Mouse (Mus musculus) kidney, embryonic 15.5 days (tissue): ENCODE data around the gene Mbnl1. TPM values are rescaled to one million over a fixed set of nuclear protein-coding genes. Genes with fewer than 3 reads are reported as not detected.
"Not testable (repeated sequence)": the region's sequence is repeated elsewhere in the genome, so short reads cannot be mapped to it uniquely, and the experiment has no call there.

Experiments used
- ATAC-seq: fragments of 200-750 bp; cut with Nextera tagmentation; replicated peaks from 2 replicates; pipeline ENCODE4 v1.8.0; 2017; ENCODE audit warnings: moderate TSS enrichment; ENCODE audit not compliant: low FRiP score
- H3K27ac ChIP-seq: fragments of 300-500 bp; sonication (generic); 2 replicates; pipeline ENCODE4 v1.5.1; 2015; ENCODE audit warnings: mild to moderate bottlenecking, inconsistent platforms
- H3K27me3 ChIP-seq: fragments of 300-500 bp; sonication (generic); 2 replicates; pipeline ENCODE4 v1.6.1; 2015; ENCODE audit warnings: inconsistent platforms
- H3K36me3 ChIP-seq: fragments of 300-500 bp; sonication (generic); 2 replicates; pipeline ENCODE4 v1.6.1; 2015; ENCODE audit warnings: inconsistent platforms
- H3K4me1 ChIP-seq: fragments of 300-500 bp; sonication (generic); 2 replicates; pipeline ENCODE4 v1.6.1; 2015; ENCODE audit warnings: inconsistent platforms
- H3K4me2 ChIP-seq: fragments of 300-500 bp; sonication (generic); 2 replicates; pipeline ENCODE4 v1.6.1; 2015; ENCODE audit warnings: moderate library complexity, mild to moderate bottlenecking, inconsistent platforms
- H3K4me3 ChIP-seq: fragments of 300-500 bp; sonication (generic); replicated peaks from 2 replicates; pipeline ENCODE4 v1.5.1; 2015; ENCODE audit warnings: mild to moderate bottlenecking, inconsistent platforms
- H3K9ac ChIP-seq: fragments of 300-500 bp; sonication (generic); 2 replicates; pipeline ENCODE4 v1.6.1; 2015; ENCODE audit warnings: mild to moderate bottlenecking, inconsistent platforms
- H3K9me3 ChIP-seq: fragments of 300-500 bp; sonication (generic); replicated peaks from 2 replicates; pipeline ENCODE4 v1.6.1; 2016; ENCODE audit warnings: inconsistent platforms
- WGBS: fragments of 180-500 bp; shearing (Covaris S2); methylation state at CpG from one replicate; pipeline ENCODE4 v1.1.7; 2015; ENCODE audit warnings: mixed read lengths; 5-methylcytosine and 5-hydroxymethylcytosine counted together
- polyA plus RNA-seq: library from polyadenylated mRNA; unstranded; fragments of >200 nt; fragmentation: Nextera tagmentation; extraction: Ambion mirVana; gene quantifications from 2 replicates; pipeline ENCODE4 v1.2.1, GENCODE M21; 2015

Gene Mbnl1
- polyA plus RNA-seq, 1 experiment from 2014 or later, result 89.4 TPM

- no peaks in the 10 kb centered on the region for H3K9me3 ChIP-seq
- H3K4me1 ChIP-seq, result no peaks in the 10 kb centered on the region
- no peak for ATAC-seq
- H3K36me3 ChIP-seq, result no peaks in the 10 kb centered on the region
- no peak overlapping the region for H3K27ac ChIP-seq
- H3K4me2 ChIP-seq, result no peak overlapping the region
- no peak overlapping the region for H3K9ac ChIP-seq
- no peaks in the 10 kb centered on the region for H3K27me3 ChIP-seq
- H3K4me3 ChIP-seq, result no peak overlapping the region
- 83% methylated on average over 3 of the region's 3 CpGs for WGBS
Measured at GRCm38 (mm10) chr3:60474654-60474972, 2.0 kb downstream of the Mbnl1 start.

GRCm38 (mm10) chr3:60475055-60475454, 2.4 kb downstream of the Mbnl1 start:
- H3K27ac ChIP-seq, result no peak overlapping the region
- no peaks in the 10 kb centered on the region for H3K36me3 ChIP-seq
- no peak overlapping the region for H3K4me2 ChIP-seq
- no peaks in the 10 kb centered on the region for H3K27me3 ChIP-seq
- no peak overlapping the region for H3K9ac ChIP-seq
- H3K4me3 ChIP-seq, result no peak overlapping the region
- H3K4me1 ChIP-seq, result no peaks in the 10 kb centered on the region
- H3K9me3 ChIP-seq, result no peaks in the 10 kb centered on the region
- ATAC-seq, result no peak
- WGBS, result 97% methylated on average over 2 of the region's 2 CpGs

DNA sequence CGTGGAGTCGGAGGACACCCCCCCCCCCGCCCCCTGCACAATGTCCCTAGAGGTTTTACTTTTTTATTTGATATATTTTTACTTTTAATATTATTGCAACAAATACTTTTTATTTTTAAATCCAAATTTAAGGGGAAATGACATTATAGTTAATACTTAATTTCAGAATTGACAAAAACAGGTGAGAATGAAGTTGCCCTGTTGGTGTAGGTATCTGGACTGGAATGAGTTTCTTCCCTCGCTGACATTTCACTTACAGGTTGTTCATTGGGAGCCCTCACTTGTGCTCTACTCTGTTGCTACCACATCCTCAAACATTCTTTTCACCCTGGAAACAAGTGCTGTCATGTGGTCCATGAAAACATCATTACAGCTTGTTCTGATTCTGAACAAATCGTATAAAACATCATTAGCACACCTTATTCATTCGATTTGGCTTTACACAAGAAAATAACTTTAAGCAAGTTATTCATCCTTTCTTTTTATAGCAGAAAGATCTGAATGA, 4.2 kb downstream of the Mbnl1 start:
- Histone ChIP-seq H3K9ac (no peak overlapping the region), H3K36me3 (no peaks in the 10 kb centered on the region), H3K9me3 (no peaks in the 10 kb centered on the region), H3K4me1 (no peaks in the 10 kb centered on the region), H3K4me2 (no peak overlapping the region), H3K4me3 (no peak overlapping the region), H3K27ac (no peak overlapping the region), H3K27me3 (no peaks in the 10 kb centered on the region)
- no peak for ATAC-seq
- WGBS, result 89% methylated on average over 6 of the region's 6 CpGs

- no peaks in the 10 kb centered on the region for H3K27me3 ChIP-seq
- H3K9me3 ChIP-seq, result no peaks in the 10 kb centered on the region
- 33% methylated on average over 2 of the region's 2 CpGs for WGBS
- no peak overlapping the region for H3K27ac ChIP-seq
- no peaks in the 10 kb centered on the region for H3K4me1 ChIP-seq
- no peak overlapping the region for H3K4me3 ChIP-seq
- H3K36me3 ChIP-seq, result no peaks in the 10 kb centered on the region
- no peak overlapping the region for H3K4me2 ChIP-seq
- no peak for ATAC-seq
- H3K9ac ChIP-seq, result no peak overlapping the region
Measured at GRCm38 (mm10) chr3:60478433-60478832, 5.8 kb downstream of the Mbnl1 start.

GRCm38 (mm10) chr3:60480716-60481115, 8.1 kb downstream of the Mbnl1 start:
- no peaks in the 10 kb centered on the region for H3K36me3 ChIP-seq
- H3K4me3 ChIP-seq, result no peak overlapping the region
- no peaks in the 10 kb centered on the region for H3K9me3 ChIP-seq
- no peak overlapping the region for H3K4me2 ChIP-seq
- H3K27ac ChIP-seq, result no peak overlapping the region
- no peaks in the 10 kb centered on the region for H3K27me3 ChIP-seq
- WGBS, result 85% methylated on average over 2 of the region's 2 CpGs
- no peak for ATAC-seq
- H3K4me1 ChIP-seq, result no peaks in the 10 kb centered on the region
- H3K9ac ChIP-seq, result no peak overlapping the region

DNA sequence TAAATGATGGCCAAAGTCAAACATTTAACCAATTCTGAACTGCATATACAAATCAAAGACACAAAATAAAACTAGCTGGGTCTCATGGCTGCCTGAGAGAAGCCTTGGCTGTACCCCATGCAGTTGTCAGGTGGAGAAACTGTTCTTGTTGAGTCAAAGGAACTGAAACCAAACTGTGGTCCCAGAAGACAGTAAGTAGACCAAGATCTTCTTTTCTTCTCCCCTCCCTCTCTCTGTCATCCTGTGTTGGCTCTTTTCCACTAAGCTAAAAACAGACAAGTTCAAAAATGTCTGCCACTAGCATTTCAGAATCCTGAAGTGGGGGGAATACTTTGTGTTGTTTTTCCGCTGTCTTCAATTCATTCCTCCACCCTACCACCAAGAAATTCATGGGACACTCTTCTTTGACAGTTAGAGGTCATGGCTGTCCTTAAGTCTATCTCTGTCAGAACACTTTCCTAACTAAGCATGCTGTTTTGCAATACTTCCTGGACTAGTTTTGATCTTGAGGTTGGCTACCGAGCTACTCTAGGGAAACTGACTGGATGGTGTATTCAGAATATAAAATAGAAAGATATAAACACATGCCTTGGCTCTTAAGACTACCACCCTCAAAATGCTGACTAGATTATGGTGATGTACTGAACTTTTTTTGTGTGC, 9.2 kb downstream of the Mbnl1 start:
- no peaks in the 10 kb centered on the region for H3K4me1 ChIP-seq
- 89% methylated on average over 2 of the region's 2 CpGs for WGBS

GRCm38 (mm10) chr3:60483305-60483704, 10.7 kb downstream of the Mbnl1 start:
- H3K4me3 ChIP-seq, result no peak overlapping the region
- no peaks in the 10 kb centered on the region for H3K9me3 ChIP-seq
- H3K27me3 ChIP-seq, result no peaks in the 10 kb centered on the region
- H3K27ac ChIP-seq, result no peak overlapping the region
- H3K4me1 ChIP-seq, result no peaks in the 10 kb centered on the region
- no peak overlapping the region for H3K9ac ChIP-seq
- no peak for ATAC-seq
- H3K4me2 ChIP-seq, result no peak overlapping the region
- no peaks in the 10 kb centered on the region for H3K36me3 ChIP-seq

More for the DNA sequence above, 9.2 kb downstream of the Mbnl1 start:
- H3K36me3 ChIP-seq, result no peaks in the 10 kb centered on the region
- no peak overlapping the region for H3K27ac ChIP-seq
- no peaks in the 10 kb centered on the region for H3K9me3 ChIP-seq
- H3K4me2 ChIP-seq, result no peak overlapping the region
- no peaks in the 10 kb centered on the region for H3K27me3 ChIP-seq
- ATAC-seq, result no peak
- no peak overlapping the region for H3K9ac ChIP-seq
- H3K4me3 ChIP-seq, result no peak overlapping the region

GRCm38 (mm10) chr3:60485987-60486712, 13.5 kb downstream of the Mbnl1 start:
- WGBS, result 86% methylated on average over 4 of the region's 4 CpGs
- Histone ChIP-seq H3K4me1 (no peaks in the 10 kb centered on the region), H3K27ac (no peak overlapping the region), H3K9me3 (no peaks in the 10 kb centered on the region), H3K4me2 (no peak overlapping the region), H3K27me3 (no peaks in the 10 kb centered on the region), H3K9ac (no peak overlapping the region), H3K4me3 (no peak overlapping the region), H3K36me3 (no peaks in the 10 kb centered on the region)
- ATAC-seq, result no peak

DNA sequence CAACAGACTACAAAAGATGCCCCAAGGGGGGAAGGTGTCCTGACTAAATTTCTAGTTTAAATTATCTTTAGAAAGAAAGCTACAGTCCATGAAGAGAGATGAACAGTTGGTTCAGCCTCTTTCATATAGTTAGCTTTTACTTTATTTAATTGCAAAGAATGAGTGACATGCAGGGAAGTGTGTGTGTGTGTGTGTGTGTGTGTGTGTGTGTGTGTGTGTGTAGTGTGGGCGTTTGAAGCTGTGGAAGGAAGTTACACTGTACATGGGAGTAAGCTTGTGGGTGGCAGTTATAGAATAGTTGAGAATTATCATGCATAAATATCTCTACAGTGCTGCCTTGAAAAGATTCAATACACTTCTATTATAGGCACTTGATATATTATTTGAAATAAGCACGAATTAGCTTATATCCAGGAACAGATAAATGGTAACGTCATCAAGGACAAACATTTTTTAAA, 14.1 kb downstream of the Mbnl1 start:
- Histone ChIP-seq H3K4me2 (no peak overlapping the region), H3K36me3 (no peaks in the 10 kb centered on the region), H3K27ac (no peak overlapping the region), H3K4me3 (no peak overlapping the region), H3K27me3 (no peaks in the 10 kb centered on the region), H3K9ac (no peak overlapping the region), H3K4me1 (no peaks in the 10 kb centered on the region), H3K9me3 (no peaks in the 10 kb centered on the region)
- ATAC-seq, result no peak
- 70% methylated on average over 3 of the region's 3 CpGs for WGBS

DNA sequence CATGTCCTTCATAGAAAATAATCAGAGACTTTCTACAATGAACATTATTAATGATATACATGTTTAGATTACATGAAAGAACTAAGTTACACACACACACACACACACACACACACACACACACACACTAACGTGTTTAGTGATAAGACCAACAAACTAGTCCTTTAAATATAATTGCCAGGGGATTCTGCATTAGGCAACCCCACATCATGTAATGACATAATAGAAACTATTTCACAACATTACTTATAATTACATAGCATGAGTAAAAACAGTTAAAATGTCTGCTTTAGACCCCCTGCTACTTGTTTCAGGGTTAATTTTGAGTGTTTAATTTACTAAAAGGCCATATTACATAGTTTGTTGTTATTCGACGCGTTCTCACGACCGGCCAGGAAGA, 16.9 kb downstream of the Mbnl1 start:
- H3K9me3 ChIP-seq, result no peaks in the 10 kb centered on the region
- H3K4me1 ChIP-seq, result no peaks in the 10 kb centered on the region
- H3K9ac ChIP-seq, result no peak overlapping the region
- no peak for ATAC-seq
- no peak overlapping the region for H3K4me2 ChIP-seq
- WGBS, result 92% methylated on average over 6 of the region's 6 CpGs
- no peak overlapping the region for H3K27ac ChIP-seq
- no peaks in the 10 kb centered on the region for H3K36me3 ChIP-seq
- no peaks in the 10 kb centered on the region for H3K27me3 ChIP-seq
- H3K4me3 ChIP-seq, result no peak overlapping the region

DNA sequence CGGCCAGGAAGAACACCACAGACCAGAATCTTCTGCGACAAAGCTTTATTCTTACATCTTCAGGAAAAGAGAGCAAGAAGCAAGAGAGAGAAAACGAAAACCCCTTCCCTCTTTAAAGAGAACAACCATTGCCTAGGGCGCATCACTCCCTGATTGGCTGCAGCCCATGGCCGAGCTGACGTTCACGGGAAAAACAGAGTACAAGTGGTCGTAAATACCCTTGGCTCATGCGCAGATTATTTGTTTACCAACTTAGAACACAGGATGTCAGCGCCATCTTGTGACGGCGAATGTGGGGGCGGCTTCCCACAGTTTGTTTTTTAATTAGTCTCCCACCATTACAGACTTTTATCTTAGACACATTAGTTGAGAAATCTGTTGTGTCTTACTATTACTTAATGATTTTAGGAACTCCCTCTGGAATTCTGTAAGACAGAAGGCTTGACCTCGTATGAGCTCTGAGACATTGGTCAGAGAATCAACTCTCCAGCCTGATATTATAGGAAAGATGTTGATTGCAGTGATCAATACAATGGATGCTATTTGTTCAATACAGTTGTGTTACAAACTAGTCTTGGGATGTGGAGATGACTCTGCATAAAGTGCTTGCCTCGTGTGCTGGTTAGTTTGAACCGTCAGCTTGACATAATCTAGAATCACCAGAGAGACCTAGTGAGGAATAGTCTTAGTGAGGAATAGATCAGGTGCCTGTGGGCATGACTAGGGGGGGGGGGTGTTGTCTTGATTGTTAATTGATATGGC, 22.3 kb downstream of the Mbnl1 start:
- H3K27ac ChIP-seq, H3K4me3 ChIP-seq, ATAC-seq, H3K36me3 ChIP-seq, H3K4me2 ChIP-seq, H3K9me3 ChIP-seq, H3K27me3 ChIP-seq, H3K9ac ChIP-seq: not testable (repeated sequence)
- WGBS, result 61% methylated on average over 8 of the region's 16 CpGs
- H3K4me1 ChIP-seq, result peaks cover 10% of the 10 kb centered on the region

- 62% methylated on average over 5 of the region's 5 CpGs for WGBS
- ATAC-seq, result no peak
- H3K27ac ChIP-seq, result no peak overlapping the region
Measured at GRCm38 (mm10) chr3:60496197-60496596, 23.6 kb downstream of the Mbnl1 start.

More at GRCm38 (mm10) chr3:60496197-60496596, 23.6 kb downstream of the Mbnl1 start:
- Histone ChIP-seq H3K4me3 (no peak overlapping the region), H3K36me3 (no peaks in the 10 kb centered on the region), H3K9me3 (no peaks in the 10 kb centered on the region), H3K9ac (no peak overlapping the region), H3K4me1 (peaks cover 17% of the 10 kb centered on the region), H3K27me3 (no peaks in the 10 kb centered on the region), H3K4me2 (no peak overlapping the region)
